Mouse (Mus musculus) cerebellum, adult 11-12 months (tissue): ENCODE results near the gene Gm17359.
"Not testable (repeated sequence)": the region's sequence is repeated elsewhere in the genome, so short reads cannot be mapped to it uniquely, and the experiment has no call there.

Source experiments
- DNase-seq: peaks from one replicate; pipeline ENCODE4 v3.0.0; 2022

Gene Gm17359

GRCm38 (mm10) chr3:79416944-79417680, 80.7 kb downstream of the Gm17359 start:
- DNase-seq = no peak

- no peak for DNase-seq
These were observed 82.5 kb downstream of the Gm17359 start for GRCm38 (mm10) chr3:79418921-79419320.

GRCm38 (mm10) chr3:79425441-79425840, 89.0 kb downstream of the Gm17359 start:
- DNase-seq = no peak

GRCm38 (mm10) chr3:79433593-79433992, 97.1 kb downstream of the Gm17359 start:
- no peak for DNase-seq

- no peak for DNase-seq
These were observed 98.0 kb downstream of the Gm17359 start for GRCm38 (mm10) chr3:79434436-79434835.

GRCm38 (mm10) chr3:79434985-79435384, 98.5 kb downstream of the Gm17359 start:
- DNase-seq = no peak

GRCm38 (mm10) chr3:79436186-79436585, 99.7 kb downstream of the Gm17359 start:
- DNase-seq = no peak

- DNase-seq = no peak
These were observed 101.8 kb downstream of the Gm17359 start for GRCm38 (mm10) chr3:79438276-79438675.

GRCm38 (mm10) chr3:79440976-79441491, 104.6 kb downstream of the Gm17359 start:
- DNase-seq = peak; percentile 84

- no peak for DNase-seq
These were observed 107.4 kb downstream of the Gm17359 start for GRCm38 (mm10) chr3:79443850-79444249.

GRCm38 (mm10) chr3:79445041-79445440, 108.6 kb downstream of the Gm17359 start:
- DNase-seq = no peak

GRCm38 (mm10) chr3:79446124-79446523, 109.7 kb downstream of the Gm17359 start:
- no peak for DNase-seq

- DNase-seq = not testable (repeated sequence)
These were observed 110.2 kb downstream of the Gm17359 start for GRCm38 (mm10) chr3:79446648-79447047.

GRCm38 (mm10) chr3:79448421-79448820, 112.0 kb downstream of the Gm17359 start:
- no peak for DNase-seq

- DNase-seq = no peak
These were observed 112.9 kb downstream of the Gm17359 start for GRCm38 (mm10) chr3:79449361-79449760.

- DNase-seq = no peak
These were observed 116.3 kb downstream of the Gm17359 start for GRCm38 (mm10) chr3:79452696-79453263.

GRCm38 (mm10) chr3:79455761-79456160, 119.3 kb downstream of the Gm17359 start:
- no peak for DNase-seq

- no peak for DNase-seq
These were observed 122.3 kb downstream of the Gm17359 start for GRCm38 (mm10) chr3:79458651-79459275.

GRCm38 (mm10) chr3:79469440-79469839, 133.0 kb downstream of the Gm17359 start:
- DNase-seq = no peak

- DNase-seq = no peak
These were observed 135.9 kb downstream of the Gm17359 start for GRCm38 (mm10) chr3:79472362-79472761.

- no peak for DNase-seq
These were observed 138.4 kb downstream of the Gm17359 start for GRCm38 (mm10) chr3:79474911-79475310.

- DNase-seq = peak; percentile 61
These were observed 139.5 kb downstream of the Gm17359 start for GRCm38 (mm10) chr3:79475980-79476379.

GRCm38 (mm10) chr3:79478400-79478799, 141.9 kb downstream of the Gm17359 start:
- DNase-seq = no peak

- no peak for DNase-seq
These were observed 142.4 kb downstream of the Gm17359 start for GRCm38 (mm10) chr3:79478880-79479279.
